Mouse (Mus musculus) neural tube, embryonic 14.5 days (tissue): ENCODE data around the gene Antxr2. TPM values are rescaled to one million over a fixed set of nuclear protein-coding genes. Genes with fewer than 3 reads are reported as not detected.

ENCODE experiments used
- ATAC-seq: fragments of 200-750 bp; cut with Nextera tagmentation; 2 replicates; pipeline ENCODE4 v1.8.0; 2017; ENCODE audit warnings: low read depth, mild to moderate bottlenecking, moderate TSS enrichment, moderate library complexity
- H3K27ac ChIP-seq: fragments of 300-500 bp; sonication (generic); 2 replicates; pipeline ENCODE4 v1.5.1; 2014; ENCODE audit warnings: low read depth, mild to moderate bottlenecking, control low read depth, low read length, moderate library complexity, mixed read lengths
- H3K27me3 ChIP-seq: fragments of 300-500 bp; sonication (generic); 2 replicates; pipeline ENCODE4 v1.6.1; 2014; ENCODE audit warnings: low read length; ENCODE audit not compliant: control insufficient read depth, insufficient read depth
- H3K36me3 ChIP-seq: fragments of 300-500 bp; sonication (generic); 2 replicates; pipeline ENCODE4 v1.6.1; 2014; ENCODE audit warnings: low read length, mixed read lengths; ENCODE audit not compliant: control insufficient read depth, insufficient read depth
- H3K4me1 ChIP-seq: fragments of 300-500 bp; sonication (generic); 2 replicates; pipeline ENCODE4 v1.6.1; 2014; ENCODE audit warnings: low read length; ENCODE audit not compliant: control insufficient read depth, insufficient read depth
- H3K4me2 ChIP-seq: fragments of 300-500 bp; sonication (generic); 2 replicates; pipeline ENCODE4 v1.6.1; 2014; ENCODE audit warnings: mild to moderate bottlenecking, low read depth, low read length, control low read depth
- H3K4me3 ChIP-seq: fragments of 300-500 bp; sonication (generic); 2 replicates; pipeline ENCODE4 v1.5.1; 2014; ENCODE audit warnings: low read depth, low read length, control low read depth, mixed read lengths
- H3K9ac ChIP-seq: fragments of 300-500 bp; sonication (generic); replicated peaks from 2 replicates; pipeline ENCODE4 v1.6.1; 2014; ENCODE audit warnings: low read depth, mild to moderate bottlenecking, control low read depth, low read length, mixed read lengths
- H3K9me3 ChIP-seq: fragments of 300-500 bp; sonication (generic); 2 replicates; pipeline ENCODE4 v1.6.1; 2016; ENCODE audit warnings: low read length; ENCODE audit not compliant: control insufficient read depth
- WGBS: fragments of 180-500 bp; shearing (Covaris S2); extraction: QIAGEN DNeasy Blood & Tissue Kit; methylation state at CpG from one replicate; pipeline ENCODE4 v1.1.7; 2014; 5-methylcytosine and 5-hydroxymethylcytosine counted together
- polyA plus RNA-seq: library from polyadenylated mRNA; unstranded; fragments of >200 nt; fragmentation: Nextera tagmentation; extraction: Ambion mirVana; gene quantifications from 2 replicates; pipeline ENCODE4 v1.2.1, GENCODE M21; 2014

Antxr2 gene
- polyA plus RNA-seq, result 1.9 and 13.2 TPM in 2 replicates

DNA sequence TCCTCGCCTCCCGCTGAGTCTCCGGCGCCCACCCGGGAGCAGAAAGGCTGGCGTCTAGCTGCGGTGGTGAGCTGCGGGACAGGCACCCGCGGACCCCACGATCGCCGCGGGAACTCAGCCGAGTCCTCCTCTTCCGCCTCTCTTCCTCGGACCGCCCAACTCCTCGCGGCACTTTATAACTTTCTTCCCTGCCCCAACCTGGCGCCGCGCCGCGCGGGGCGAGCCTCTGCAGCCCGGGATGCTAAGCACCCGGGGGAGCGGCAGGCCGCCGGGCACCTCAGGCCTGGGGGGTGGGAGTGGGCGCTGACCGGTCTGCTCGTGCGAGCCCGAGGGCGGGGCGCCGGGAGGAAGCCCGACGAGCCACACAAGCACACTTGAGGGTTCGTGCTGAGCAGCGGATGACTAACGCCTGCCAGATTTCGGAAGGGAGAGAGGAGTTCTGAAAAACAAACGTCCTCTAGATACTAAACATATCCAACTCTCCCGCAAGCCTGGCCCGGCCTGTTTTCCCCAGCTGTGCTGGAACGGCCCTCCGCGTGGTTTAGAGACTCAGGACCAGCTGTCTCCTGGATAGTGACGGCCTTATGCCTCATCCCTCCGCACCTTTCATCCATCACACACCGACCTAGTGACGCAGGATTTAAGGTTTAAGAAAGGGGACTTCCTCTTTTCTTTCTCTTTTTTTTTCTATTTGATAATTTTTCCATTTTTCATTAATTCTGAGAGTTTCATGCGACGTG, at the start of gene Antxr2:
Antxr2 (minus strand) TSS at position 142 of the 740 bp plus-strand sequence.
- peak within 1 kb of the TSS; percentile 98 for H3K4me2 ChIP-seq
- peak; percentile 60 for ATAC-seq
- WGBS, result 2% methylated on average over 56 of the region's 58 CpGs
- peak within 1 kb of the TSS; percentile 67 for H3K9ac ChIP-seq
- no peaks in the 10 kb centered on the region for H3K9me3 ChIP-seq
- H3K36me3 ChIP-seq, result no peaks in the 10 kb centered on the region
- H3K4me3 ChIP-seq, result peak within 1 kb of the TSS; percentile 68
- peak within 1 kb of the TSS; percentile 55 for H3K27ac ChIP-seq
- H3K4me1 ChIP-seq, result 0 out of 2 replicates have a peak, but pooled peaks cover 3% of the 10 kb centered on the region
- H3K27me3 ChIP-seq, result no peaks in the 10 kb centered on the region

DNA sequence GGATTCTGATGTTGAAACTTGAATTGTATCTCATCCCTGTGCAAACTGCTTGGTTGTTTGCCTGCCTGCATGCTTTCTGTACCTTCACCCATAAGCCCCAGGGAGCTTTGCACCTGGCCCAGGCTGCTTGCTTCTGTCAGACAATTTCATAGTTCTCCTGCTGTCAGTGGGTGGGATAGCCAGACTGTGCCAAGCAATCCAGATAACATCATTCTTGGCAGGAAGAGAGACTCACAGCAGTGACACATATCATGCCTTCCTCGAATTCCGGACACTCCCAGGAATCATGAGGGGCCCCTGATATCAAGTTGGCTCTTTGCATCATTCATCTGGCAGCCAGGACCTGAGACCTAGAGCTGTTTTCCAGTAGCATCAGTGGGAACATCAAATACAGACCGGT, 45.8 kb upstream of the Antxr2 start:
- ATAC-seq, result no peak
- no peaks in the 10 kb centered on the region for H3K36me3 ChIP-seq
- no peak overlapping the region for H3K4me3 ChIP-seq
- H3K27ac ChIP-seq, result no peak overlapping the region
- H3K9ac ChIP-seq, result no peak overlapping the region
- H3K9me3 ChIP-seq, result no peaks in the 10 kb centered on the region
- WGBS, result 76% methylated on average over 3 of the region's 3 CpGs
- H3K27me3 ChIP-seq, result no peaks in the 10 kb centered on the region
- H3K4me2 ChIP-seq, result no peak overlapping the region
- H3K4me1 ChIP-seq, result no peaks in the 10 kb centered on the region

DNA sequence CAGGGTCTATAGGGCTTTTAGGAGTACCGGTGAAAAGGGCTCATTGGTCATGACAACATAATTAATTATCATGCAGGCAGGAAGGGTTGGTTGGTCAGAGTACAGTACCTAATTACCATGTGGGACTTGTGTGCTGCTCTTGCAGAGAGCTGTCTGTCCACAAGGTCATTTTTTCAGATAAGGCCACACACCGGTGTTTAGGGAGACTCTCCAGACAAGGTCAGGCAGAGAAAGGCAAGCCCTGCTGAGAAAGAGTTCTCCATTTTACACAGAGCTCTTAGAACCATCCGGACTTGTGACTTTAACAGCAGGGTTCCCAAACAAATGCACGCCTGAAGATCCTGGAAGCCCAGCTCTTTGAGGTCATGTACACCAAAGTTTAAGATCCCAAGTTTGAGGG, 38.3 kb upstream of the Antxr2 start:
- no peak for ATAC-seq
- H3K27me3 ChIP-seq, result no peaks in the 10 kb centered on the region
- H3K4me3 ChIP-seq, result no peak overlapping the region
- no peaks in the 10 kb centered on the region for H3K4me1 ChIP-seq
- H3K9me3 ChIP-seq, result no peaks in the 10 kb centered on the region
- no peak overlapping the region for H3K4me2 ChIP-seq
- no peak overlapping the region for H3K9ac ChIP-seq
- H3K36me3 ChIP-seq, result no peaks in the 10 kb centered on the region
- WGBS, result 54% methylated on average over 4 of the region's 4 CpGs
- H3K27ac ChIP-seq, result no peak overlapping the region

DNA sequence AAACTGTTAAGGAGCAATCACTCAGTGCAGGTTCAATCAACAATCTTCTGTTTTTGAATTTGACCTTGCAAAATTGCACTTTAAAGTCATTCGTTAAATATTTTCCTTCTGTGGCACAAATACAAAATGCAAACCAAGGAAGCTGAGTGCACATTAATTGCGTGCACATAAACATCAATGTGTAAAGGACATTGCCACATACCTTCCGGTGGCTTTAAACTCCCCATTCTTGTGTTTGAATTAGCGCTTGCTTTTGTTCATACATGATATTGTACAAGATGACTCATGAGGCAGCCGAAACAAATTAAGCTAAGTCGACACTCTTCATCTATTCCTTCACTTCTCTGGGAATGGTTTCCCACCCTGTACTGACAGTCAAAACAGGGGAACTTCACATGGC, 24.4 kb upstream of the Antxr2 start:
- Histone ChIP-seq H3K4me3 (no peak overlapping the region), H3K27me3 (no peaks in the 10 kb centered on the region), H3K9ac (no peak overlapping the region), H3K9me3 (no peaks in the 10 kb centered on the region), H3K27ac (no peak overlapping the region), H3K4me1 (no peaks in the 10 kb centered on the region), H3K36me3 (no peaks in the 10 kb centered on the region), H3K4me2 (no peak overlapping the region)
- 94% methylated on average over 6 of the region's 6 CpGs for WGBS
- no peak for ATAC-seq

DNA sequence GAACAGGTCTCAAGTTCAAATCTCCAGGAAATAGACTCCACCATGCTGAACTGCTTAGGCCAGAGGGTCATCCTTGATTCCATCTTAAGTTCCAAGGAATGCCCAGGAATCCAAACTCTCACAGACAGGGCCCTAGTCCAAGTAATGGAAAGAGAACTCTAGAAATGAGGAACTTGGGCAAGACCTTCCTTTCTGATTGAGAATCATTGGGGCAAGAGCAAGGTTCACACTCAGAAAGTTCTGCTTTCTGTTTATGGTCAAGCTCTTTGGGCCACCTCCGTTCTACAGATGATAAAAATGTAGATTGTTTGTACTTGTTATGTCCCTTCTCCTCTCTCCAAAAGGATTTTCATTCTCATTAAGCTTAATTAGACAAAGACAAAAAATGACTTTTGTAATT, 24.0 kb upstream of the Antxr2 start:
- no peaks in the 10 kb centered on the region for H3K27me3 ChIP-seq
- H3K27ac ChIP-seq, result no peak overlapping the region
- ATAC-seq, result no peak
- H3K36me3 ChIP-seq, result no peaks in the 10 kb centered on the region
- H3K4me3 ChIP-seq, result no peak overlapping the region
- no peaks in the 10 kb centered on the region for H3K4me1 ChIP-seq
- 100% methylated on average over 1 of the region's 1 CpGs for WGBS
- no peak overlapping the region for H3K4me2 ChIP-seq
- no peaks in the 10 kb centered on the region for H3K9me3 ChIP-seq
- no peak overlapping the region for H3K9ac ChIP-seq

DNA sequence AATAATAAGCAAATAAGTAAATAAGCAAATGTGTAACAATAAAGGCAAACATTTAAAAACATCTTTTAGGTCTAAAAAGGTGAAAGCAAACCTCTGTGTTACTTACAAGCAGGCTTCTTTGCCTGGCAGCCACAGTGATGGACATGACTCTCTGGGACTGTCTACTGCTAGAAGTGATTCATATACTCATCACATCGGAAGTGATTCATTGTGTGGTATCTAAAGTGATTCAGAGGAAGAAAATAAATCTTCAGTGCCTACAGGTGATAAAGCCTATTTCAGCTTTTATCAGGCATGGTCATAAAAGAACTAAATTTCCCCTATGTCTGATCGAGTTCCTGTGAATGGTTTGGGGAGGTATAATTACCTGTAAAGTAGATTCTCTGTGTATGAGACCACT, 4.1 kb upstream of the Antxr2 start:
- 0 out of 2 replicates have a peak, but pooled peaks cover under 1% of the 10 kb centered on the region for H3K4me1 ChIP-seq
- WGBS, result 73% methylated on average over 2 of the region's 2 CpGs
- no peaks in the 10 kb centered on the region for H3K36me3 ChIP-seq
- no peak overlapping the region for H3K9ac ChIP-seq
- no peak overlapping the region for H3K27ac ChIP-seq
- no peak overlapping the region for H3K4me3 ChIP-seq
- no peaks in the 10 kb centered on the region for H3K9me3 ChIP-seq
- no peak for ATAC-seq
- H3K27me3 ChIP-seq, result no peaks in the 10 kb centered on the region
- H3K4me2 ChIP-seq, result no peak overlapping the region

DNA sequence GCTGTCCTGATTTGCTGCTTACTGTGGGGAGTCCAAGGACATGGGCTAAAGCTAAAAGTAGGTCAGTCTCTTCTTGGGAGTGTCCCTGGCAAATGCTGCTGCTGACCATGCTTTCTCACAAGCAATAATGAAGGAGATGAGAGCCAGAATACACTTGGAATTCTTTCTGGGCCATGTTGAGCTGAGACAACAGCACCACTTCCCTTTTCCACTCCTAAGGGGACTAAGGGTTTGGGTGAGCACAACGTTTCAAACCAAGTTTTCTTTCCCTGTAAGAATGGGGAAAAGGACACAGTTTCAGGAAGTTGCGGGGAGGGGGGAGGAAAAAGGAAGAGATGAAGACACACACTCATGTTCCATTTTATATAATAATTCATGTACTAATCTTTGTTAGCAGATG, 3.4 kb upstream of the Antxr2 start:
- Histone ChIP-seq H3K9me3 (no peaks in the 10 kb centered on the region), H3K27me3 (no peaks in the 10 kb centered on the region), H3K36me3 (no peaks in the 10 kb centered on the region), H3K4me1 (0 out of 2 replicates have a peak, but pooled peaks cover 3% of the 10 kb centered on the region), H3K4me2 (no peak overlapping the region), H3K9ac (no peak overlapping the region), H3K4me3 (no peak overlapping the region), H3K27ac (no peak overlapping the region)
- WGBS, result 62% methylated on average over 2 of the region's 2 CpGs
- ATAC-seq, result no peak

DNA sequence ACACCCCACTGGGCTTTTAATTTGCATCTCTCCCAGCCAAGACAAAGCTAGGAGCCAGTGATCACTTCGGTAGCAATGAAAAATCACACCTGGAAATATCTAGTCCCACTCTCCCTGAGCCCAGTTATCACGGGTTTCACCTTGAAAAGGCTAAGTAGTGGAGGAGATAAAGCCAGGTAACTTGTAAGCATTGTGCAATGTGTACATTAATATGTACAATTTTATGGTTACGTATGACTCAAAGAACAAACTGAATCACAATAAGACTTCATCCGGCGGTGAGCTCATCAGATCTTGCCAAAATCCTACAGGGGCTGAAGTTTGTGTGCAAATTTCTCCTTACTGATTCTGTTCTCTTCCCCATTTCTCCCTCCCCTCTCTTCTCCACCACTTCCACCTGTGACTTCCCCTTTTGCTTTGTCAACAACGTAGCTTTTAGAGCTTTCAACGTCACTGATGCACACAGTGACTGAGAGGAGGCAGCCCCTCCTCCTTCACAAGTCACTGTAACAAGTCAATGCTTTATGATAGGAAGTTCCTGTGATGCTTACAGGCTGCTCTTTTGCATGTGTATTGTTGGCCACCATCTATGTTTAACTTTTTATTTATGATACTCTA, 2.1 kb upstream of the Antxr2 start:
- ATAC-seq, result no peak
- Histone ChIP-seq H3K9me3 (no peaks in the 10 kb centered on the region), H3K27ac (no peak overlapping the region), H3K36me3 (no peaks in the 10 kb centered on the region), H3K4me2 (no peak overlapping the region), H3K27me3 (no peaks in the 10 kb centered on the region), H3K9ac (no peak overlapping the region), H3K4me1 (0 out of 2 replicates have a peak, but pooled peaks cover 3% of the 10 kb centered on the region), H3K4me3 (no peak overlapping the region)
- WGBS, result 75% methylated on average over 7 of the region's 7 CpGs
